ENCODE assay signal across 17 mouse cellular contexts in genomic region chr6:94122566-94123150, GRCm38 (mm10).
A peak's percentile ranks its signal among the peaks of the same experiment; 100 is the strongest.
DNase-seq lines count a peak whose midpoint lies in the region; ATAC-seq and TF ChIP-seq lines count a peak whose summit lies in the region.
"Had no signal": no experiment of that assay in that cellular context is flagged by ENCODE, and none has a peak within 500 bp of the region (broad histone marks: within the 10 kb centered on the region; RNA-seq: fewer than 3 reads in every experiment).

No protein-coding gene starts in this region.

- no peaks in the 10 kb centered on the region for H3K36me3 ChIP-seq in limb, embryonic 11.5 days (ENCODE audit: control insufficient read depth, insufficient read depth, low read length)
- no peaks in the 10 kb centered on the region for H3K36me3 ChIP-seq in midbrain, embryonic 16.5 days (ENCODE audit: control insufficient read depth, insufficient read depth, low read length)
- H3K36me3 ChIP-seq: hindbrain, embryonic 13.5 days; neural tube, embryonic 15.5 days had no signal

- peak overlapping the region; percentile 68 for H3K27ac ChIP-seq in limb, embryonic 11.5 days (replicated peaks; ENCODE audit: low read depth, low read length)
- no peak overlapping the region for H3K27ac ChIP-seq in layer of hippocampus, adult 2 months
- H3K27ac ChIP-seq in midbrain, embryonic 16.5 days (ENCODE audit: low read length): no peak overlapping the region
- H3K27ac ChIP-seq: hindbrain, embryonic 13.5 days; left cerebral cortex, adult 2 months; neural tube, embryonic 15.5 days had no signal

- WGBS in limb, embryonic 11.5 days: 18% methylated on average over 8 of the region's 8 CpGs
- 74% methylated on average over 8 of the region's 8 CpGs for WGBS in midbrain, embryonic 16.5 days

- no peak for TF ChIP-seq CTCF in layer of hippocampus, adult 2 months (conservative IDR thresholded peaks at IDR 0.05)

- H3K4me1 ChIP-seq in limb, embryonic 11.5 days (ENCODE audit: control insufficient read depth, insufficient read depth, low read length): peaks cover 21% of the 10 kb centered on the region
- H3K4me1 ChIP-seq in midbrain, embryonic 16.5 days (ENCODE audit: control insufficient read depth, insufficient read depth, low read length): 0 out of 2 replicates have a peak, but pooled peaks cover 3% of the 10 kb centered on the region

- DNase-seq in embryo, embryonic 11 days: peak; percentile 55
- no peak for DNase-seq in embryo, embryonic 9.5 days (ENCODE audit: extremely low spot score)
- peak; percentile 28 for DNase-seq in NIH3T3 (ENCODE audit: low read depth)
- peak; percentile 53 to 62 for DNase-seq in cerebellum, postnatal 25 days
- peak; percentile 64 for DNase-seq in limb, embryonic 11.5 days (ENCODE audit: low spot score)
- DNase-seq in layer of hippocampus, adult 2 months (ENCODE audit: low spot score in 2 of 2): no peak
- no peak for DNase-seq in lung, postnatal 36 days
- DNase-seq: adrenal gland, adult 8-10 months; B cell, adult 2 months; heart, adult 18-20 months; kidney, adult 11 months; kidney, postnatal 4 days; thymus, adult 18-20 months had no signal

- no peaks in the 10 kb centered on the region for H3K27me3 ChIP-seq in limb, embryonic 11.5 days (ENCODE audit: control insufficient read depth, insufficient read depth, low read length)
- H3K27me3 ChIP-seq in midbrain, embryonic 16.5 days (ENCODE audit: control insufficient read depth, insufficient read depth, low read depth, low read length): no peaks in the 10 kb centered on the region
- H3K27me3 ChIP-seq: hindbrain, embryonic 13.5 days; neural tube, embryonic 15.5 days had no signal

- no peak overlapping the region for H3K4me3 ChIP-seq in limb, embryonic 11.5 days (ENCODE audit: low read depth, low read length)
- no peak overlapping the region for H3K4me3 ChIP-seq in layer of hippocampus, adult 2 months
- H3K4me3 ChIP-seq in midbrain, embryonic 16.5 days (ENCODE audit: low read depth, low read length): no peak overlapping the region
- H3K4me3 ChIP-seq: hindbrain, embryonic 13.5 days; left cerebral cortex, adult 2 months; neural tube, embryonic 15.5 days had no signal

- no peak overlapping the region for H3K9ac ChIP-seq in limb, embryonic 11.5 days (ENCODE audit: low read length)
- no peak overlapping the region for H3K9ac ChIP-seq in midbrain, embryonic 16.5 days (ENCODE audit: low read depth, low read length)
- H3K9ac ChIP-seq: hindbrain, embryonic 13.5 days; neural tube, embryonic 15.5 days had no signal

- ATAC-seq in limb, embryonic 11.5 days (ENCODE audit: insufficient number of reproducible peaks, low FRiP score, low TSS enrichment, low read depth): peak; percentile 90
- no peak for ATAC-seq in midbrain, embryonic 16.5 days

- peak overlapping the region; percentile 7; the same call in 1 of the 2 replicates for H3K4me2 ChIP-seq in limb, embryonic 11.5 days (ENCODE audit: low read depth, severe bottlenecking)
- no peak overlapping the region for H3K4me2 ChIP-seq in midbrain, embryonic 16.5 days (ENCODE audit: low read length)
- H3K4me2 ChIP-seq: hindbrain, embryonic 13.5 days; neural tube, embryonic 15.5 days had no signal

- no peaks in the 10 kb centered on the region for H3K9me3 ChIP-seq in limb, embryonic 11.5 days (ENCODE audit: control insufficient read depth, low read length)
- no peaks in the 10 kb centered on the region for H3K9me3 ChIP-seq in midbrain, embryonic 16.5 days (replicated peaks; ENCODE audit: control insufficient read depth, low read length, poor library complexity, severe bottlenecking)
- H3K9me3 ChIP-seq: hindbrain, embryonic 13.5 days; neural tube, embryonic 15.5 days had no signal

Comparison
In these comparisons a context has a peak if more than half of its experiments do, and no peak if none do; other contexts are left out.
1. DNase-seq: peak in embryo, embryonic 11 days (single experiment), NIH3T3 (single experiment), cerebellum, postnatal 25 days (2 of 2) and limb, embryonic 11.5 days (single experiment); none in embryo, embryonic 9.5 days (single experiment), layer of hippocampus, adult 2 months (0 of 2) and lung, postnatal 36 days (single experiment).